Mouse (Mus musculus) limb, embryonic 10.5 days (tissue): ENCODE results near the gene Gnaz. TPM values are rescaled to one million over a fixed set of nuclear protein-coding genes. Genes with fewer than 3 reads are reported as not detected.
"Not testable (repeated sequence)": the region's sequence is repeated elsewhere in the genome, so short reads cannot be mapped to it uniquely, and the experiment has no call there.

Experiments used
- DNase-seq: peaks from one replicate; pipeline ENCODE4 v3.0.0-alpha.2; 2017; ENCODE audit warnings: low spot score
- H3K27ac ChIP-seq: fragments of 300-500 bp; sonication (generic); 2 replicates; pipeline ENCODE4 v1.5.1; 2016; ENCODE audit warnings: mild to moderate bottlenecking
- H3K27me3 ChIP-seq: fragments of 300-500 bp; sonication (generic); 2 replicates; pipeline ENCODE4 v1.6.1; 2016; ENCODE audit warnings: low read depth, mild to moderate bottlenecking; ENCODE audit not compliant: poor library complexity, severe bottlenecking
- H3K36me3 ChIP-seq: fragments of 300-500 bp; sonication (generic); 2 replicates; pipeline ENCODE4 v1.6.1; 2016; ENCODE audit warnings: mild to moderate bottlenecking, moderate library complexity
- H3K4me1 ChIP-seq: fragments of 300-500 bp; sonication (generic); 2 replicates; pipeline ENCODE4 v1.6.1; 2016
- H3K4me3 ChIP-seq: fragments of 300-500 bp; sonication (generic); 2 replicates; pipeline ENCODE4 v1.5.1; 2016; ENCODE audit warnings: mild to moderate bottlenecking, moderate library complexity
- H3K9me3 ChIP-seq: fragments of 300-500 bp; sonication (generic); replicated peaks from 2 replicates; pipeline ENCODE4 v1.6.1; 2016; ENCODE audit warnings: mild to moderate bottlenecking
- WGBS: fragments of 180-500 bp; shearing (Covaris S2); methylation state at CpG from one replicate; pipeline ENCODE4 v1.1.7; 2016; 5-methylcytosine and 5-hydroxymethylcytosine counted together
- polyA plus RNA-seq: library from polyadenylated mRNA; unstranded; fragments of >200 nt; fragmentation: Nextera tagmentation; extraction: Ambion mirVana; gene quantifications from 2 replicates; pipeline ENCODE4 v1.2.1, GENCODE M21; 2016

Gnaz gene
- polyA plus RNA-seq, 1 experiment from 2014 or later, result 3.4 TPM

DNA sequence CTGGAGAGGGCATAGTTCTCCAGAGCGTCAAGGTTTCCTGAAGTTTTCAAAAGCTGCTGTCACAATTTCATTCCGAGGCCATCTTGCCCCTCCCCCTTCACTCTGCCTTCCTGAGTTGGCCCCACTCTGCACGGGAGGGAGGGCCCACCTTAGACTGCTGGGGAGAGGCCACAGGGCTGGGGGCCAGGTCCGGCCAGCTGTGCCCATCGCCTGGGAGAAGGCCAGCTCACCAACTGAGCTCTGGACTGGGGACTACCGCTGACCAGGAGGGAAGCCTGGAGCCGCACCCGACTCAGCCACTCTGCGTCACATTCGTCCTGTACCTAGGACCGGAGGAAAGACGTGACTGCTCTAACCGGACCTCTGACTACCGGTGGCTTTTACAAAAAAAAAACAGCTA is 48.5 kb downstream of the Gnaz start:
- no peaks in the 10 kb centered on the region for H3K36me3 ChIP-seq
- 77% methylated on average over 14 of the region's 14 CpGs for WGBS
- no peak overlapping the region; the same call in 1 of the 2 replicates for H3K27ac ChIP-seq
- H3K27me3 ChIP-seq, result no peaks in the 10 kb centered on the region
- H3K9me3 ChIP-seq, result no peaks in the 10 kb centered on the region
- no peak for DNase-seq
- no peak overlapping the region for H3K4me3 ChIP-seq
- peaks cover 7% of the 10 kb centered on the region for H3K4me1 ChIP-seq

DNA sequence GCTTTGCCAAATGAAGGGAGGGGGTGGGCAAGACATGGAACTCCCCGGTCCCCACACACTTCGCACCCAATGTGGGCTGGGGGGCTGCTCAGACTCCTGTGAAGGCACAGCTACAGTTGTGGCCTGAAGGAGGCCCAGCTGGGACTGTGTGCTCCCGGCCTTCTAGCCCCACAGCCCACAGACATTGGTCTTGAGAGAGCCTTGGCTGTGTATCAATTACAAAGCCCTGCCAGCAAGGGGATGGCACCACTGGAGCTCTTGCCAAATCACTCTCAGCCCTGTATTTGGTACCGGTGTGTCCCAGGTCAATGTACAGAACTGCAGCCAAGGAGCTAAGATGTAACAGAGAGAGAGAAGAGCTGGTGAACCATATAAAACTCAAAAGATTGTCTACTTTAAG is 49.5 kb downstream of the Gnaz start:
- DNase-seq, result no peak
- no peaks in the 10 kb centered on the region for H3K27me3 ChIP-seq
- H3K9me3 ChIP-seq, result no peaks in the 10 kb centered on the region
- WGBS, result 92% methylated on average over 4 of the region's 4 CpGs
- no peak overlapping the region for H3K27ac ChIP-seq
- H3K36me3 ChIP-seq, result no peaks in the 10 kb centered on the region
- H3K4me1 ChIP-seq, result peaks cover 7% of the 10 kb centered on the region
- no peak overlapping the region for H3K4me3 ChIP-seq

DNA sequence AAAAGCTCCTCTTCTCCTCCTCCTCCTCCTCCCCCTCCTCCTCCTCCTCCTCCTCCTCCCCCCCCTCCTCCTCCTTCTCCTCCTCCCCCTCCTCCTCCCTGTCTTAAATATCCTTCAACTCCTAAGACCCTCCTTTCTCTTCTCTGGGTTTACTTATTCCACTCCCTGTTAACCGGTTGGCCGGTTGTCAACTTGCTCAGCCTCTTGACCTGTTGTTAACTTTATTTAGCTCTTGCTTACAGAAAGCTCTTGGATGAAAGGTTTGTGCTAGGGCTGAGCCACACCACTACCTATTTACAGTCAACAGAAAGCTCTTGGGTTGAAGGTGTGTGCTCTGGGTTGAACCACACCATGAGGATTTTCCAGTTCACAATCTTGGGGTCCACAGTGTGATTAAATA is 53.3 kb downstream of the Gnaz start:
- DNase-seq, result no peak
- H3K27me3 ChIP-seq, result no peaks in the 10 kb centered on the region
- H3K27ac ChIP-seq, result no peak overlapping the region
- H3K4me1 ChIP-seq, result peaks cover 3% of the 10 kb centered on the region
- H3K36me3 ChIP-seq, result no peaks in the 10 kb centered on the region
- H3K4me3 ChIP-seq, result no peak overlapping the region
- WGBS, result 53% methylated on average over 2 of the region's 2 CpGs
- no peaks in the 10 kb centered on the region for H3K9me3 ChIP-seq

DNA sequence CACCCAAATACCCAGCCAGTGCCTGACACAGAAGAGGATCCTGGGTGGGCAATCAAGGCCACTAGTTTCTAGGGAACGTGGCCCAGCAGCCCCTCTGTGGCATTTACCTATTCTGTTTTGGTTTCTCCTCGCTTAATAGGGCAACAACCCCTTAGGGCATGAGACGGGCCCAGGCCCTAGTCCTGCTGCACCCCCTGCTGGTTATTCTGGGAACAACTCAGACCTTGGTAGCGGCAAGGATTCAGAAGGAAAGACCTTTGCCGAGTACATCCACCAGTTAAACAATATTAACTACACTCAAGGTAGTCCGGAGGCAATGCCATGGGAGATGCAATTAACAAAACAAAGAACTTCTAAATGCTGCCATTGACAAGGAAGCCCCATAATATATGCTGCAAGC is 54.2 kb downstream of the Gnaz start:
- no peaks in the 10 kb centered on the region for H3K4me1 ChIP-seq
- H3K27ac ChIP-seq, result no peak overlapping the region
- DNase-seq, result peak; percentile 81
- H3K4me3 ChIP-seq, result no peak overlapping the region
- H3K9me3 ChIP-seq, result no peaks in the 10 kb centered on the region
- H3K27me3 ChIP-seq, result no peaks in the 10 kb centered on the region
- H3K36me3 ChIP-seq, result no peaks in the 10 kb centered on the region
- WGBS, result 16% methylated on average over 6 of the region's 6 CpGs

DNA sequence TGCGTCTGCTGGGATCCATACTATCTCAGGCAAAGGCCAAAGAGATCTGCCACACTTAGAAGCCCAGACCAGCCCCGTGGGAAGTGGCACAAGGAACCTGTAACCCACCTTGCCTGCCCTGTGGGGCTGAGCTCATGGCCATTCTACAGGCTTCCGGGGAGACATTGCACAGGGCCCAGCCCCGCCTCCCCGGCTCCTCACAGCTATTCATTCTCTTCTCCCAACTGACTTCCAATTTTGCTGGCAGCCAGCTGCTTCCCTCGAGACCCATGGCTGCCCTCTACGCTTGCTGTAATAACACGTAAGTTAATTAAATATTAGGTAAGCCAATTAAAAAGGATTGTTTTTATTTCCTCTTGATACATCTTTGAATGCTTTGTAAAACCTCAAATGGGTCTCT is 59.5 kb downstream of the Gnaz start:
- DNase-seq, result no peak
- no peaks in the 10 kb centered on the region for H3K27me3 ChIP-seq
- no peaks in the 10 kb centered on the region for H3K4me1 ChIP-seq
- 73% methylated on average over 8 of the region's 8 CpGs for WGBS
- H3K27ac ChIP-seq, result no peak overlapping the region
- no peaks in the 10 kb centered on the region for H3K9me3 ChIP-seq
- H3K4me3 ChIP-seq, result no peak overlapping the region
- no peaks in the 10 kb centered on the region for H3K36me3 ChIP-seq

DNA sequence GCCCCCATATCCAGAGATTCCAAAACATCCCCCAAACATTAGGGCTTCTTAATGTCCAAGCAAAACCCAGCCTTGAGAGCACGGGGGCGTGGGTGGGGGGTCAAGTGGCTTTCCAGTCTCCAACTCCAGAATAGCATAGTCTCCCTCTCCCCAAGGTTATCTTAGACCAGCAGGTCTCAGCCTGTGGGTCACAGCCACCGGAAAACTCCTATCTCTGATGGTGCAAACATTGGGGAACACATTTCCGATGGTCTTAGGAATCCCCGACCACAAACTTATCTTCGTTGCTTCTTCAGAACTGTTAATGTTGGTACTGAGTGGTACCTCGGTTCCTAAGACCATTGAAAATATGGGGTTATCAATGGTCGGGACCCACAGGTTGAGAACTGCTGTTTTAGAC is 61.8 kb downstream of the Gnaz start:
- Histone ChIP-seq H3K27me3 (no peaks in the 10 kb centered on the region), H3K4me3 (no peak overlapping the region), H3K27ac (no peak overlapping the region), H3K4me1 (peaks cover 14% of the 10 kb centered on the region), H3K36me3 (no peaks in the 10 kb centered on the region), H3K9me3 (no peaks in the 10 kb centered on the region)
- DNase-seq, result no peak
- 86% methylated on average over 8 of the region's 8 CpGs for WGBS

DNA sequence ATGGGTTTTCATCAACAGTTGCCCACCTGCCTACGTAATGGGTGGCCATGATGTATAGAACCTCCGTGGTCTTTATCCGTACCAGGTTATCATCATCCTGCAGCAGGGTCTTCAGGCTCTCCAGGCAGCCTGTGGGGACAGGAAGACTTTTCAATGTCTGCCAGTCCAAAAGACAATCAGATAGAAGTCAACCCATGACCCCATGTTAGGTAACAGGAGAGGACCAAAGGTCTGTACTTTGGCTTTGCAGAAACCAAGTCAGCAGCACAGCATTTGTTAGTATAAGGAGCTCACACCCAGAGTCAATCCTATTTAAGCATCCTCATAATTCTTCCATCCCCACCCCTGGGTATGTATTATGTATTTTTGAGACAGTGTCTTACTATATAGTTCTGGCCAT is 62.7 kb downstream of the Gnaz start:
- no peak for DNase-seq
- Histone ChIP-seq H3K4me1 (peaks cover 14% of the 10 kb centered on the region), H3K36me3 (no peaks in the 10 kb centered on the region), H3K27me3 (no peaks in the 10 kb centered on the region), H3K4me3 (no peak overlapping the region), H3K27ac (no peak overlapping the region), H3K9me3 (no peaks in the 10 kb centered on the region)
- 90% methylated on average over 3 of the region's 3 CpGs for WGBS

DNA sequence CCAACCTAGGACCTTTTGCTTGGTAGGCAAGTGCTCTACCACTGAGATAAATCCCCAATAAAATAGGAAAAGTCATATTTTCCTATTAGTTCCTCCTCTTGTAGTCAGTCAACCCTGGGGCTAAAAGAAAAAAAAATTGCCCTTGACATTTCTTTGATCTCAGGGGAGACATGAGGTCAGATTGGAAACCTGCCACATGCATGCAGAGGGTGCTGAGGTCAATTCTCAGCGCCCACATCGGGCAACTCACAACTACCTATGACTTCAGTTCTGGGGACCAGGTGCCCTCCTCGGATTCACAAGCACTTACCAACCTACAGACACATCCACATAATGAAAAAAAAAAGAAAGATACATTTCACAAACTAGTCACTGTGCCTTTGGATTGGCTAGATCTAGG is 63.3 kb downstream of the Gnaz start:
- Histone ChIP-seq H3K36me3 (no peaks in the 10 kb centered on the region), H3K4me1 (peaks cover 15% of the 10 kb centered on the region), H3K4me3 (no peak overlapping the region), H3K27ac (no peak overlapping the region), H3K9me3 (no peaks in the 10 kb centered on the region), H3K27me3 (no peaks in the 10 kb centered on the region)
- 84% methylated on average over 3 of the region's 3 CpGs for WGBS
- no peak for DNase-seq

DNA sequence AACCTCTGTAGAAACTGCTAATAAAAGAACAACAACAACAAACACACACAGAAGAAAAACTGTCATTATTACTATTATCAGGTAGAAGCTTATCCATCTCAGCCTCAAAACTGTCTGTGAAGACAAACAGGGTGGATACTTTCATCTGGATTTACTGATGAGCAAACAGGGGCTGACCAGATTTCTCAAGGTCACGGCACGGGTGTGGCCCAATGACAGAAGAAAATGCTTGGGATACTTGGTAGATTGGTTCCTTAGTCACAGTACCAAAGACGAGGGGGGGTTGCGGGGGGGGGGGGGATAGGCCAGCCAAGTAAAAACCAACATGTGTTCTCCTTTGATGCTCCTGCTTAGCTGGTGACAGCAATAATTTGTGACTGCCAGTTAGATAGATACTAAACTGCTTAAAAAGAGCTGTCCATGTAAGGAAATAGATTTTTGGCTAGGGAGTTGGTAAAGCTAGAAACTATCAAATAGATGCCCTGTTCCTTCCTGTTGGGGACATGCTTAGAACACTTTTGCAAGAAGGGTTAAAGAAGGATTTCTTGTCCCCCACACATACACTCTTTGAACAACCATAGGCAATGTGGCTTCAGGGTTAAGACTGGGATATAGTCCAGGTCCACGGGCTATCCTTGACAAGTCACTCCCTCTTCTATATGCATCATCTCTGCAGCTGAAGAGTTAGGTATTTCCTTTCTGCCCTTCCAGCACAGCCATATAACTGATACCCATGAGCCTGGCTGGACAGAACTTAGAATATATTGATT is 64.6 kb downstream of the Gnaz start:
- H3K4me3 ChIP-seq, result no peak overlapping the region
- peaks cover 28% of the 10 kb centered on the region for H3K4me1 ChIP-seq
- no peak overlapping the region for H3K27ac ChIP-seq
- no peaks in the 10 kb centered on the region for H3K9me3 ChIP-seq
- 78% methylated on average over 5 of the region's 5 CpGs for WGBS
- no peaks in the 10 kb centered on the region for H3K36me3 ChIP-seq
- no peak for DNase-seq
- no peaks in the 10 kb centered on the region for H3K27me3 ChIP-seq

DNA sequence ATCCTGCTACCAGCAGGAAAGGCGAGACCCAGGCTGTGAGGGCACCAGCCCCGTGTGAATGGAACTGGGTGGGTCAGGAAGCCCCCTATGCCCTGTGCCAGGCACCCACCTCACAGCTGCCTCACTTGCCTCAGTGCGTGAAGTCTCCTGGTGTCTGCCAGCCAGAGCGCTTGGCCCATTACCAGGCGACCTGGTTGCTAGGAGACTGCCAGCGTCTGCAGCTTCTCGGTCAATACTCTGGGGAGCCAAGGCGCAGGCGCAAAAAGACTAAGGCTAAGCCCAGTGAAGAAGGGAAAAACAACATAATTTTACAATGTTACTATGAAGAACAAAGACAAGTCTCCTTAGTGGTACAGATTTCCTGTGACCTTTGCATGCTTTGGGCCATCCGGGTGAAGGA is 65.4 kb downstream of the Gnaz start, which contains the start of gene Rsph14:
TSS of gene Rsph14 (minus strand) at position 192 of the 400 bp plus-strand sequence.
- Histone ChIP-seq H3K4me1 (peaks cover 35% of the 10 kb centered on the region), H3K9me3 (no peaks in the 10 kb centered on the region), H3K4me3 (no peak within 1 kb of the TSS), H3K27ac (no peak within 1 kb of the TSS), H3K36me3 (no peaks in the 10 kb centered on the region), H3K27me3 (no peaks in the 10 kb centered on the region)
- 40% methylated on average over 10 of the region's 10 CpGs for WGBS
- DNase-seq, result peak; percentile 51

DNA sequence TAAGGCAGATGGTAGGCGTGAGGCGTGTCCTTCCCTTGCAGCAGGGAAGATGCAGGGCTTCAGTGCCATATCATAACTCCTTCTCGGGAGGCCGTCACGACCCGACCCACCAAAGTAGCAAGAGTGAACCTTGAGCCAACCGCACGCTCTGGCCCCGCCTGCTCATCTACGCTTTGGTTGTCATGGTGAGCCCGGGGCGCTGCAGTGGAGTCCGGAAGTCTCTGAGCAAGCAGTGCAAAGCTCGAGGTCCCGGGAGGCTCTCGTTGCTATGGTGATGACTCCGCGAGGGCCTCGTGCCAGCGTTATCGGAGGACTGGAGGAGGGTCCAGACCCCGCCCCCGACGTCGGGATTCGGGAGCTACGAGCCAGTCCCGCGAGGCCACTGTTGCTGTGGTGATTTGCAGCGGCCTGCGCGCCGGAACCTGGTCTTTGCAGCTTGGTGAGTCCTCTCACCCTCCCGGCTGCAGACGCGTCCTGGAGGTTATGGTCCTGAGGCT is 70.0 kb downstream of the Gnaz start, which contains the start of gene Rab36:
TSS of gene Rab36 (plus strand) at position 176 of the 497 bp plus-strand sequence.
- H3K4me3 ChIP-seq, result peak within 1 kb of the TSS; percentile 59
- peaks cover 42% of the 10 kb centered on the region for H3K4me1 ChIP-seq
- no peaks in the 10 kb centered on the region for H3K36me3 ChIP-seq
- peak within 1 kb of the TSS; percentile 88 for H3K27ac ChIP-seq
- WGBS, result under 1% methylated on average over 36 of the region's 36 CpGs
- no peaks in the 10 kb centered on the region for H3K27me3 ChIP-seq
- peak; percentile 96 for DNase-seq
- H3K9me3 ChIP-seq, result no peaks in the 10 kb centered on the region

DNA sequence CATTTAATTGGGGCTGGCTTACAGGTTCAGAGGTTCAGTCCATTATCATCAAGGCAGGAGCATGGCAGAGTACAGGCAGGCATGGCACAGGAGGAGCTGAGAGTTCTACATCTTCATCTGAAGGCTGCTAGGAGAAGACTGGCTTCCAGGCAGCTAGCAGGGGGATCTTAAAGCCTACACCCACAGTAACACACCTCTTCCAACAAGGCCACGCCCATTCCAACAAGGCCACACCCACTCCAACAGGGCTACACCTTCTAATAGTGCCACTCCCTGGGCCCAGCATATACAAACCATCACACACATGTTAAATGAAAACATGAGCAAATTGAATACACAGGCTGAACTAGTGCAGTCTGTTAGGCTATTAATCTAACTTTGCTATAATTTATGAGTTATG is 75.1 kb downstream of the Gnaz start:
- not testable (repeated sequence) for H3K4me3 ChIP-seq, H3K27me3 ChIP-seq, H3K9me3 ChIP-seq, DNase-seq, H3K27ac ChIP-seq, H3K4me1 ChIP-seq
- 19% methylated on average over 1 of the region's 1 CpGs for WGBS
- H3K36me3 ChIP-seq, result peaks cover 24% of the 10 kb centered on the region

DNA sequence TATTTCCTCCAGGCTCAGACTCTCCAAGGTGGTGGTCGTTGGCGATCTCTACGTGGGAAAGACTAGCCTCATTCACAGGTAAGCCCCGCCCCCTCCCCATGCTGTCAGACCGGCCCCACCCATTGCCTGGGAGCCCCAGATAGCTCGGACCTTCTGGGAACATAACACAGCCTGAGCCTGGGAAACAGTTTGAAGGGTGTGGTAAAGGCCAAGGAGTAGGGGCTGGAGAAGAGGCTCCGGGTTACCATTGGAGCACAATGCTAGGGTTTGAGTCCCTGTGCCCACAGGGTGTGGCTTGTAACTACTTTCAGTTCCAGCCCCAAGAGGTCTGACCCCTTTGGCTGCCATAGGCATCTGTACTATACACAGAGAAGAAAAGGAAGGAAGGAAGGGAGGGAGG is 77.5 kb downstream of the Gnaz start:
- Histone ChIP-seq H3K36me3 (peaks cover 30% of the 10 kb centered on the region), H3K4me1 (no peaks in the 10 kb centered on the region), H3K27ac (no peak overlapping the region), H3K4me3 (no peak overlapping the region), H3K27me3 (no peaks in the 10 kb centered on the region), H3K9me3 (no peaks in the 10 kb centered on the region)
- no peak for DNase-seq
- 35% methylated on average over 7 of the region's 7 CpGs for WGBS
